In genomic region chr19:38480156-38480720, GRCm38 (mm10) we compare ENCODE assay signal across 9 mouse cellular contexts. TPM values are rescaled to one million over a fixed set of nuclear protein-coding genes. Genes with fewer than 3 reads are reported as not detected.
DNase-seq lines count a peak whose midpoint lies in the region; ATAC-seq lines count a peak whose summit lies in the region.
"Had no signal": no experiment of that assay in that cellular context is flagged by ENCODE, and none has a peak within 500 bp of the region (broad histone marks: within the 10 kb centered on the region; RNA-seq: fewer than 3 reads in every experiment).

No protein-coding gene starts in this region.

- WGBS in neural tube, embryonic 11.5 days = 11% methylated on average over 12 of the region's 12 CpGs
- 11% methylated on average over 12 of the region's 12 CpGs for WGBS in liver, embryonic 13.5 days (ENCODE audit: insufficient replicate concordance)

- H3K36me3 ChIP-seq in neural tube, embryonic 11.5 days (ENCODE audit: control insufficient read depth, insufficient read depth, low read length) = no peaks in the 10 kb centered on the region
- no peaks in the 10 kb centered on the region for H3K36me3 ChIP-seq in liver, embryonic 13.5 days

- DNase-seq in adrenal gland, postnatal 10 days = peak; percentile 12
- no peak for DNase-seq in adrenal gland, postnatal 36 days
- no peak for DNase-seq in neural tube, embryonic 11.5 days (ENCODE audit: low spot score)
- no peak for DNase-seq in neural tube, embryonic 10.5 days (ENCODE audit: extremely low spot score, low spot score)
- DNase-seq in liver, embryonic 13.5 days = no peak
- no peak for DNase-seq in urinary bladder, postnatal 14 days (ENCODE audit: low spot score)
- DNase-seq in gastrocnemius, postnatal 25 days = no peak
- no peak for DNase-seq in right cerebral cortex, postnatal 25 days

- H3K4me1 ChIP-seq in neural tube, embryonic 11.5 days (ENCODE audit: control insufficient read depth, insufficient read depth, low read length) = peaks cover 33% of the 10 kb centered on the region
- no peaks in the 10 kb centered on the region for H3K4me1 ChIP-seq in liver, embryonic 13.5 days (replicated peaks)

- H3K4me3 ChIP-seq in neural tube, embryonic 11.5 days (ENCODE audit: low read depth, low read length) = peak overlapping the region; percentile 79
- peak overlapping the region; percentile 50 for H3K4me3 ChIP-seq in liver, embryonic 13.5 days (replicated peaks)

- no peaks in the 10 kb centered on the region for H3K9me3 ChIP-seq in neural tube, embryonic 11.5 days (ENCODE audit: control insufficient read depth, low read length)
- no peaks in the 10 kb centered on the region for H3K9me3 ChIP-seq in liver, embryonic 13.5 days (replicated peaks)

- H3K27ac ChIP-seq in neural tube, embryonic 11.5 days (ENCODE audit: low read depth, low read length) = peak overlapping the region; percentile 68; the same call in 1 of the 2 replicates
- no peak overlapping the region for H3K27ac ChIP-seq in liver, embryonic 13.5 days
- H3K27ac ChIP-seq: macrophage had no signal

- peak; percentile 6; the same call in 1 of the 2 replicates for ATAC-seq in neural tube, embryonic 11.5 days (ENCODE audit: insufficient read depth, low FRiP score, low TSS enrichment)
- ATAC-seq in liver, embryonic 13.5 days (ENCODE audit: low read depth) = no peak

- peak overlapping the region; percentile 92 for H3K4me2 ChIP-seq in neural tube, embryonic 11.5 days (ENCODE audit: low read depth)
- peak overlapping the region; percentile 61 for H3K4me2 ChIP-seq in liver, embryonic 13.5 days

- H3K9ac ChIP-seq in neural tube, embryonic 11.5 days (ENCODE audit: low read length) = peak overlapping the region; percentile 85
- H3K9ac ChIP-seq in liver, embryonic 13.5 days = no peak overlapping the region

- no peaks in the 10 kb centered on the region for H3K27me3 ChIP-seq in neural tube, embryonic 11.5 days (ENCODE audit: control insufficient read depth, insufficient read depth, low read length)
- peaks cover 59% of the 10 kb centered on the region for H3K27me3 ChIP-seq in liver, embryonic 13.5 days

RNA-seq across cellular contexts. Expression of gene Plce1, which starts 0.7 kb away (rescaled TPM):
- 10 to 100 TPM in 1 of 2 experiments, 1 to 10 TPM in 1; 8.8 to 11.0 TPM for total RNA-seq in adrenal gland, postnatal 10 days (2021)
- total RNA-seq in adrenal gland, postnatal 36 days (2021) = 1 to 10 TPM; 6.5 to 8.9 TPM
- polyA plus RNA-seq in neural tube, embryonic 11.5 days (2014; fragmentation: Nextera tagmentation; extraction: Ambion mirVana) = 8.8 and 11.2 TPM in 2 replicates
- polyA plus RNA-seq in liver, embryonic 13.5 days (2015; fragmentation: Nextera tagmentation; extraction: Ambion mirVana) = 0.41 and 0.47 TPM in 2 replicates
- 1 to 10 TPM; 6.1 to 6.7 TPM for total RNA-seq in gastrocnemius, postnatal 25 days (2021)
- polyA plus RNA-seq: macrophage had no signal
